Mouse (Mus musculus) neural tube, embryonic 13.5 days (tissue): Measurements from ENCODE around the gene Tctex1d1. TPM values are rescaled to one million over a fixed set of nuclear protein-coding genes. Genes with fewer than 3 reads are reported as not detected.

Source experiments
- ATAC-seq: fragments of 200-750 bp; cut with Nextera tagmentation; 2 replicates; pipeline ENCODE4 v1.8.0; 2017; ENCODE audit warnings: low read depth, mild to moderate bottlenecking, moderate TSS enrichment, moderate library complexity
- H3K27ac ChIP-seq: fragments of 300-500 bp; sonication (generic); replicated peaks from 2 replicates; pipeline ENCODE4 v1.5.1; 2015; ENCODE audit warnings: moderate library complexity, mild to moderate bottlenecking, inconsistent platforms
- H3K27me3 ChIP-seq: fragments of 300-500 bp; sonication (generic); 2 replicates; pipeline ENCODE4 v1.6.1; 2015; ENCODE audit warnings: mild to moderate bottlenecking, inconsistent platforms
- H3K36me3 ChIP-seq: fragments of 300-500 bp; sonication (generic); 2 replicates; pipeline ENCODE4 v1.6.1; 2015; ENCODE audit warnings: mild to moderate bottlenecking, inconsistent platforms
- H3K4me1 ChIP-seq: fragments of 300-500 bp; sonication (generic); replicated peaks from 2 replicates; pipeline ENCODE4 v1.6.1; 2015; ENCODE audit warnings: inconsistent platforms
- H3K4me2 ChIP-seq: fragments of 300-500 bp; sonication (generic); 2 replicates; pipeline ENCODE4 v1.6.1; 2015; ENCODE audit warnings: inconsistent platforms, mild to moderate bottlenecking, moderate library complexity
- H3K4me3 ChIP-seq: fragments of 300-500 bp; sonication (generic); 2 replicates; pipeline ENCODE4 v1.5.1; 2015; ENCODE audit warnings: mild to moderate bottlenecking, inconsistent platforms
- H3K9ac ChIP-seq: fragments of 300-500 bp; sonication (generic); 2 replicates; pipeline ENCODE4 v1.6.1; 2015; ENCODE audit warnings: moderate library complexity, mild to moderate bottlenecking, inconsistent platforms
- H3K9me3 ChIP-seq: fragments of 300-500 bp; sonication (generic); 2 replicates; pipeline ENCODE4 v1.6.1; 2016; ENCODE audit warnings: inconsistent platforms
- WGBS: fragments of 180-500 bp; shearing (Covaris S2); methylation state at CpG from one replicate; pipeline ENCODE4 v1.1.7; 2015; 5-methylcytosine and 5-hydroxymethylcytosine counted together
- polyA plus RNA-seq: library from polyadenylated mRNA; unstranded; fragments of >200 nt; fragmentation: Nextera tagmentation; extraction: Ambion mirVana; gene quantifications from 2 replicates; pipeline ENCODE4 v1.2.1, GENCODE M21; 2015

The Tctex1d1 gene
- polyA plus RNA-seq: 0.91 and 1.9 TPM in 2 replicates

DNA sequence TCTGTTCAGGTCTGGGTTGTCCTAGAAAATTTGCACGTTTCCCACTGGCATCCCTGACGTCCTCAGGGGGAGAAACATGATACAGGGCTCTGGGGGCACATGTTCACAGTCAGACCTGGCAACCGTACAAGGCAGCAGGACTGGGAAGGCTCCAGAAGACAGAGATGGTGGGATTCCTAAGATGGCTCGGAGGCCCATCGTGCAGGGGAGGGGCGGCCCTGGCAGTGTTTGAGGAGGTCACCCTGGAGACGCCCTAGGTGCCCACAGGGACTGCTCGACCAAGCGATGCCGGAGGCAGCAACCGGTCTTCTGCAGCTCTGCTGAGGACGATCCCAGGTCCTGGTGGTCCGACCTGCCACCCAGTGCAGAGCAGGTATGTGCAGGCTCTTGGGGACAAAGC, at the start of gene Tctex1d1:
Tctex1d1 (plus strand) TSS at position 167 of the 400 bp plus-strand sequence.
- 4% methylated on average over 13 of the region's 13 CpGs for WGBS
- Histone ChIP-seq H3K27ac (no peak within 1 kb of the TSS), H3K9ac (peak within 1 kb of the TSS; percentile 60), H3K4me1 (peaks cover 15% of the 10 kb centered on the region), H3K27me3 (peaks cover 14% of the 10 kb centered on the region; the same call in 1 of the 2 replicates), H3K9me3 (no peaks in the 10 kb centered on the region), H3K4me2 (peak within 1 kb of the TSS; percentile 69), H3K4me3 (peak within 1 kb of the TSS; percentile 34), H3K36me3 (no peaks in the 10 kb centered on the region)
- peak; percentile 78 for ATAC-seq

DNA sequence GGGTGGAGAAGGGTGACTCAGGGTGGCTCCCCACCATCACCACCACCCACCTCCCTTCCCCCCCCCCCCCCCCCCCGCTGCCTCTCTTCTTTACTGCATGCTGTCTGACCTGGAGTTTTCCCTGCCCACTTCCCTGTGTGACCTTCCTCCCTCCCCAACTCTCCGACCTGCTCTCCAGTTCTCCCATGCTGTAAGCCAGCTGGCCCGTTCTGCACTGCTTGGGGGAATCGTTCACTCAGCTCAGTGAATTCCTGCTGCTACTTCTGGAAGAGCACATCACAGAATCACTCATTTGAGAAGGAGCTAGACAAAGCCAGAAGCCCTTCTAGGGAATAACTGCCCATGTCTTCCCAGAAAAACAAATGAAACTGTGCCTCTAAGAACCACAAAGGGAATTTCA, 48.9 kb upstream of the Tctex1d1 start:
- H3K9me3 ChIP-seq: no peaks in the 10 kb centered on the region
- H3K27ac ChIP-seq: no peak overlapping the region
- no peak overlapping the region for H3K4me2 ChIP-seq
- H3K36me3 ChIP-seq: peaks cover 34% of the 10 kb centered on the region
- no peak overlapping the region for H3K4me3 ChIP-seq
- 46% methylated on average over 3 of the region's 4 CpGs for WGBS
- H3K27me3 ChIP-seq: no peaks in the 10 kb centered on the region
- ATAC-seq: no peak
- no peaks in the 10 kb centered on the region for H3K4me1 ChIP-seq
- no peak overlapping the region for H3K9ac ChIP-seq

DNA sequence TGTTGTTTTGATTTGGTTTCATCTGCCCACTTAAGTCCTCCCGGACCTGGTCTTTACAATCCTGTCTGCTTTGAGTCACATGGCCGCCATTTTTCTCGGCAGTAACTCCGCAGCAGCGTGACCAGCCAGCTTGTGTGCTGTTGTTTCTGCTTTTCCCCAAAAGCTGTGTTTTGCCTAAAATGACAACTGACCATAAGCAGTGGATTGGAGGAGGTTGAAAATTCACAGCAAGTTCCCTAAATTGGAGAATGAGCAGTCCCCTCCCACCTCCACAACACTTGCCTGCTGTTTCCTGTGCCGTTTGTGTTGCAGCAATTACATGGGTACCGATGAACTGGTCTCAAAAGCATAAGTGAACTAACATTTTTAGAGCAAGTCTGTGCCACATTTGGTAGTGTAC, 47.7 kb upstream of the Tctex1d1 start:
- Histone ChIP-seq H3K4me2 (no peak overlapping the region), H3K27me3 (no peaks in the 10 kb centered on the region), H3K4me1 (no peaks in the 10 kb centered on the region), H3K9me3 (no peaks in the 10 kb centered on the region), H3K4me3 (no peak overlapping the region), H3K9ac (no peak overlapping the region), H3K27ac (no peak overlapping the region), H3K36me3 (peaks cover 40% of the 10 kb centered on the region)
- ATAC-seq: no peak
- WGBS: 86% methylated on average over 7 of the region's 7 CpGs

DNA sequence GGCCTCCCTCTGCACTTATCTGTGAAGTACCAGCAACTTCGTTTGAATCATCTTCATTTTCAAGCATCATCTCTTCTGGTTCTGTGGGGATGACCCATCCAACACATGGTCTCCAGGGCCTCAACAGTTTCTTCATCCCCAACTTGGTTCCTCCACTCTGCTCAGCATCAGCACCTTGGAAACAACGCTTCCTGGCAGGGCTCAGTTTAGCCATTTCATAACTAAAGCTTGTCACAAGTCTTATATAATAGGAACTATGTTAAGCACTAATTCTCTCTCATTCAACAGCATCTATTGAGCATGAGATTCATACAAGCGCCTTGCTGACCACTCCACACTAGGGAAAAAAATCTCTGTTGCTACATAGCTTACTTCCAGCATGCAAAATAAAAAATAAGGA, 38.1 kb upstream of the Tctex1d1 start:
- Histone ChIP-seq H3K4me2 (no peak overlapping the region), H3K9ac (no peak overlapping the region), H3K4me1 (no peaks in the 10 kb centered on the region), H3K27ac (no peak overlapping the region), H3K36me3 (peaks cover 30% of the 10 kb centered on the region), H3K4me3 (no peak overlapping the region), H3K9me3 (no peaks in the 10 kb centered on the region), H3K27me3 (no peaks in the 10 kb centered on the region)
- no peak for ATAC-seq
- WGBS: 77% methylated on average over 3 of the region's 3 CpGs

- no peak for ATAC-seq
- no peak overlapping the region for H3K4me3 ChIP-seq
- no peak overlapping the region for H3K27ac ChIP-seq
- H3K4me1 ChIP-seq: no peaks in the 10 kb centered on the region
- H3K9ac ChIP-seq: no peak overlapping the region
- no peaks in the 10 kb centered on the region for H3K9me3 ChIP-seq
- 89% methylated on average over 4 of the region's 4 CpGs for WGBS
- H3K4me2 ChIP-seq: no peak overlapping the region
- no peaks in the 10 kb centered on the region for H3K27me3 ChIP-seq
- peaks cover 27% of the 10 kb centered on the region for H3K36me3 ChIP-seq
These were observed 37.7 kb upstream of the Tctex1d1 start for GRCm38 (mm10) chr4:102940738-102941137.

DNA sequence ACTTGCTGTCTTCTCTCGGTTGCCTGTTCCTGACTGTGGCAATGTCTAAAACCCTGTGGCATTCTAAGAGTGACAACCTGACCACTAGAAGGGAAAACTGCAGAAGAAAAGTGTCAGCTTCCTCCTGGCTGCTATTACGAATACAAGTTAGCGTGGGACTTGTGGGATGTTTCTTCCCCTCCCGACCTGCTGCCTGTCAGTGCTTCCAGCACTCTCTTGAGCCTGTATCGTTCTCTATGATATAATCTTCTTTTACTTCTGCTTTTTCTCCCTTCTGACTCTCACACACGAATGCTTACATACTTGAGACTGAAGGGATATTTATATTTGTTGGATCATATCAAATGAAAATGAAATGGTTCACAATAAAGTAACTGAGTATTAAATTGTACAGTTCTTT, 34.1 kb upstream of the Tctex1d1 start:
- ATAC-seq: no peak
- no peak overlapping the region for H3K4me3 ChIP-seq
- no peaks in the 10 kb centered on the region for H3K4me1 ChIP-seq
- H3K36me3 ChIP-seq: peaks cover 11% of the 10 kb centered on the region
- no peaks in the 10 kb centered on the region for H3K9me3 ChIP-seq
- H3K27me3 ChIP-seq: no peaks in the 10 kb centered on the region
- H3K9ac ChIP-seq: no peak overlapping the region
- no peak overlapping the region for H3K27ac ChIP-seq
- 81% methylated on average over 6 of the region's 6 CpGs for WGBS
- no peak overlapping the region for H3K4me2 ChIP-seq

DNA sequence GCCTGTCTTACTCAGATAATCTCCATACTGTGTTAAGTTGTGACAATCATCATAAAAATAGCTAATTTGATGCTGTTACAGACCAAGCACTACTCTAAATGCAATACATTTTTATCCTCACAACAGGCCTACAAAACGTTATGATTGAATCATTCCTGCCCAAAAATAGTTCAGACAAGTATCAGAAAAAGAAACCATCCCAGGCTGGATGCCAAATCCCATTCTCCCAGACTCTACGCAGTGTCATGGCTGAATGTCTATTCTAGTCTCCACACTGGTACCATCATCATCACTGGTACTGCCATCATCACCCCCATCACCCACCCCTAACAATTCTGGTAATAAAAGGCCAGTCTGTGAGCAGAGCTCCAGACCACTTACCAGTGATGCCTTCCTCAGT, 25.9 kb upstream of the Tctex1d1 start:
- no peak overlapping the region for H3K4me2 ChIP-seq
- no peaks in the 10 kb centered on the region for H3K4me1 ChIP-seq
- H3K9me3 ChIP-seq: no peaks in the 10 kb centered on the region
- no peak overlapping the region for H3K27ac ChIP-seq
- no peaks in the 10 kb centered on the region for H3K27me3 ChIP-seq
- H3K36me3 ChIP-seq: no peaks in the 10 kb centered on the region; the same call in 1 of the 2 replicates
- H3K9ac ChIP-seq: no peak overlapping the region
- H3K4me3 ChIP-seq: no peak overlapping the region
- WGBS: 73% methylated on average over 2 of the region's 2 CpGs
- ATAC-seq: no peak

DNA sequence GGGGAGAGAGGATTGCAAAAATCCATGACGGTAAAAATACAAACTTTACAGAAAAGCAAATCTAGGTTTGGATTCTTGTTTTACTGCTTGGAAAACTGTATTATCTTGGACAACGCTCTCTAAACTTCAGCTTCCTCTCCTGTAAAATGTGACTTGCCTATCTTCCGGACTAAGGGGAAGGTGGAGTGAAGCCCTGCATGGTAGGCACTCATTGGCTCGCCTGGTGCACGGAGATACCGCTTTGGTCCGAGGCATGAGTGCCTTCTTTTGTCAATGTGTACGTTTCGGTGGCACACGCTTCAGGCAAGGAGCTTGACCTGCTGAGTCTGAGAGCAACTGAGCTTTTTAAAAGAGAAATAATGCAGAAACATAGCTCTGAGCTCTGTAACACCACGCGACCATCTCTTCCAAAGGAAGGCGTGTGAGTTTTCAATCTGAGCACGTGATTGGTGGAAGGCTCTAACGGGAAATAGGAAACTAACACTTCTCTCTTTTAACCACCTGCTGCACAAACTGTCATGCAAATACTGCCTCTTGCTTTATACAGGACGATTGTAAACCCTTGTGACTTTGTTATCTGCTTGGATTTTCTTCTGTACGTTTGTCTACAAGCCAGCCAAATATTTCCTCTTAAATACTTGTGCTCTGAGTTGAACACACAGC, 23.0 kb upstream of the Tctex1d1 start:
- no peak overlapping the region for H3K4me2 ChIP-seq
- H3K4me3 ChIP-seq: no peak overlapping the region
- ATAC-seq: no peak
- 69% methylated on average over 17 of the region's 17 CpGs for WGBS
- H3K27ac ChIP-seq: no peak overlapping the region
- no peaks in the 10 kb centered on the region for H3K9me3 ChIP-seq
- no peaks in the 10 kb centered on the region for H3K27me3 ChIP-seq
- H3K9ac ChIP-seq: no peak overlapping the region
- no peaks in the 10 kb centered on the region for H3K4me1 ChIP-seq
- H3K36me3 ChIP-seq: no peaks in the 10 kb centered on the region; the same call in 1 of the 2 replicates

- 84% methylated on average over 5 of the region's 5 CpGs for WGBS
- no peak for ATAC-seq
- Histone ChIP-seq H3K4me2 (no peak overlapping the region), H3K36me3 (peaks cover 20% of the 10 kb centered on the region), H3K9ac (no peak overlapping the region), H3K9me3 (no peaks in the 10 kb centered on the region), H3K4me1 (no peaks in the 10 kb centered on the region), H3K27me3 (no peaks in the 10 kb centered on the region), H3K27ac (no peak overlapping the region), H3K4me3 (no peak overlapping the region)
These were observed 19.0 kb upstream of the Tctex1d1 start for GRCm38 (mm10) chr4:102959409-102959808.

- Histone ChIP-seq H3K4me2 (no peak overlapping the region), H3K27ac (no peak overlapping the region), H3K9ac (no peak overlapping the region), H3K36me3 (peaks cover 51% of the 10 kb centered on the region), H3K4me3 (no peak overlapping the region), H3K4me1 (no peaks in the 10 kb centered on the region), H3K27me3 (no peaks in the 10 kb centered on the region), H3K9me3 (no peaks in the 10 kb centered on the region)
- WGBS: 80% methylated on average over 3 of the region's 3 CpGs
- no peak for ATAC-seq
These were observed 14.2 kb upstream of the Tctex1d1 start for GRCm38 (mm10) chr4:102964174-102964573.

- Histone ChIP-seq H3K4me2 (no peak overlapping the region), H3K9me3 (no peaks in the 10 kb centered on the region), H3K27ac (no peak overlapping the region), H3K9ac (no peak overlapping the region), H3K4me3 (no peak overlapping the region), H3K27me3 (no peaks in the 10 kb centered on the region), H3K36me3 (peaks cover 42% of the 10 kb centered on the region), H3K4me1 (no peaks in the 10 kb centered on the region)
- ATAC-seq: no peak
- 82% methylated on average over 15 of the region's 15 CpGs for WGBS
These were observed 10.6 kb upstream of the Tctex1d1 start for GRCm38 (mm10) chr4:102967811-102968210.

- Histone ChIP-seq H3K4me1 (no peaks in the 10 kb centered on the region), H3K4me3 (no peak overlapping the region), H3K9ac (no peak overlapping the region), H3K36me3 (peaks cover 36% of the 10 kb centered on the region), H3K9me3 (no peaks in the 10 kb centered on the region), H3K27ac (no peak overlapping the region), H3K27me3 (no peaks in the 10 kb centered on the region), H3K4me2 (no peak overlapping the region)
- WGBS: 86% methylated on average over 5 of the region's 5 CpGs
- no peak for ATAC-seq
These were observed 8.8 kb upstream of the Tctex1d1 start for GRCm38 (mm10) chr4:102969599-102969998.

DNA sequence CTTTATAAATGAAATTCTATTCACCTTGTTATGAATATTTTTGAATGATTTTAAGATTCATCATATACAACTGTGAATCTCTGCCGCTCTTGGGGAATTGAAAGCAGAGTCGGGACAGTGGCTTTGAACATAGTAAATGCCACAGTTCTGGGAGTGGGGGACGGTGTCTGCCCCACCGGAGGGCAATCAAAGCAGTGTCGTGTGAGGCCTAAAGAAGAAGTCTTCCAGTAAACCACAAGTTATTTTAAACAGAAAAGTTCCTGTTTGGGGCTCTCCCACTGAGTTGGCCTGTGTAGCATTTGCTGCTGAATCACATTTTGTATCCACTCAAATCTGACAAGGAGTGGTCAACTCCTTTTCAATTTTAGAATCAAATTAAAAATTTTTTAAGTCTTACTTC, 7.2 kb upstream of the Tctex1d1 start:
- Histone ChIP-seq H3K36me3 (peaks cover 27% of the 10 kb centered on the region), H3K9ac (no peak overlapping the region), H3K27ac (no peak overlapping the region), H3K4me3 (no peak overlapping the region), H3K4me1 (no peaks in the 10 kb centered on the region), H3K9me3 (no peaks in the 10 kb centered on the region), H3K27me3 (0 out of 2 replicates have a peak, but pooled peaks cover 2% of the 10 kb centered on the region), H3K4me2 (no peak overlapping the region)
- 68% methylated on average over 5 of the region's 5 CpGs for WGBS
- ATAC-seq: no peak
